14 mouse cellular contexts compared by ENCODE assay signal in genomic region chr6:43354562-43355241, GRCm38 (mm10). TPM values are rescaled to one million over a fixed set of nuclear protein-coding genes. Genes with fewer than 3 reads are reported as not detected.
DNase-seq lines count a peak whose midpoint lies in the region; ATAC-seq lines count a peak whose summit lies in the region.
"Had no signal": no experiment of that assay in that cellular context is flagged by ENCODE, and none has a peak within 500 bp of the region (broad histone marks: within the 10 kb centered on the region; RNA-seq: fewer than 3 reads in every experiment).

No protein-coding gene starts in this region.

- no peaks in the 10 kb centered on the region for H3K36me3 ChIP-seq in heart, embryonic 12.5 days
- no peaks in the 10 kb centered on the region for H3K36me3 ChIP-seq in megakaryocyte, embryonic 14.5 days (replicated peaks; ENCODE audit: low read length)
- no peaks in the 10 kb centered on the region for H3K36me3 ChIP-seq in neural tube, embryonic 13.5 days
- no peaks in the 10 kb centered on the region for H3K36me3 ChIP-seq in forebrain, embryonic 10.5 days (replicated peaks)
- H3K36me3 ChIP-seq: heart, embryonic 15.5 days; lung, embryonic 15.5 days had no signal

- no peak overlapping the region for H3K4me3 ChIP-seq in heart, embryonic 12.5 days
- H3K4me3 ChIP-seq in megakaryocyte, embryonic 14.5 days (replicated peaks), result peak overlapping the region; percentile 81
- no peak overlapping the region for H3K4me3 ChIP-seq in neural tube, embryonic 13.5 days
- H3K4me3 ChIP-seq in forebrain, embryonic 10.5 days, result no peak overlapping the region
- H3K4me3 ChIP-seq: heart, embryonic 15.5 days; left cerebral cortex, adult 2 months; lung, embryonic 15.5 days had no signal

- H3K4me1 ChIP-seq in heart, embryonic 12.5 days (replicated peaks), result peaks cover 7% of the 10 kb centered on the region; the same call in 1 of the 2 replicates
- peaks cover 28% of the 10 kb centered on the region for H3K4me1 ChIP-seq in megakaryocyte, embryonic 14.5 days
- no peaks in the 10 kb centered on the region for H3K4me1 ChIP-seq in neural tube, embryonic 13.5 days (replicated peaks)
- H3K4me1 ChIP-seq in forebrain, embryonic 10.5 days, result peaks cover 9% of the 10 kb centered on the region
- H3K4me1 ChIP-seq: heart, embryonic 15.5 days; lung, embryonic 15.5 days had no signal

- no peaks in the 10 kb centered on the region for H3K9me3 ChIP-seq in heart, embryonic 12.5 days (replicated peaks)
- no peaks in the 10 kb centered on the region for H3K9me3 ChIP-seq in megakaryocyte, embryonic 14.5 days
- H3K9me3 ChIP-seq in neural tube, embryonic 13.5 days, result no peaks in the 10 kb centered on the region
- no peaks in the 10 kb centered on the region for H3K9me3 ChIP-seq in forebrain, embryonic 10.5 days
- H3K9me3 ChIP-seq: heart, embryonic 15.5 days; lung, embryonic 15.5 days had no signal

- no peak for ATAC-seq in heart, embryonic 12.5 days (ENCODE audit: insufficient number of reproducible peaks, low FRiP score)
- ATAC-seq in megakaryocyte, adult 5-6 weeks (ENCODE audit: poor library complexity, severe bottlenecking), result no peak
- ATAC-seq in common myeloid progenitor, adult 5-6 weeks (replicated peaks; ENCODE audit: low read depth, poor library complexity, severe bottlenecking), result peak; percentile 79
- peak; percentile 71; the same call in 1 of the 2 replicates for ATAC-seq in neural tube, embryonic 13.5 days (ENCODE audit: low read depth)
- ATAC-seq in activated CD4-positive, CD25-positive, alpha-beta regulatory T cell, adult 4 months, result no peak
- ATAC-seq: forebrain, postnatal 0 days had no signal

- no peak overlapping the region for H3K9ac ChIP-seq in heart, embryonic 12.5 days
- H3K9ac ChIP-seq in neural tube, embryonic 13.5 days, result no peak overlapping the region
- H3K9ac ChIP-seq: forebrain, postnatal 0 days; heart, embryonic 15.5 days; lung, embryonic 15.5 days had no signal

- H3K4me2 ChIP-seq in heart, embryonic 12.5 days, result peak overlapping the region; percentile 32
- H3K4me2 ChIP-seq in neural tube, embryonic 13.5 days, result no peak overlapping the region
- H3K4me2 ChIP-seq: heart, embryonic 15.5 days; lung, embryonic 15.5 days had no signal

- H3K27ac ChIP-seq in heart, embryonic 12.5 days (ENCODE audit: poor library complexity, severe bottlenecking), result no peak overlapping the region
- H3K27ac ChIP-seq in neural tube, embryonic 13.5 days (replicated peaks), result no peak overlapping the region
- H3K27ac ChIP-seq in forebrain, embryonic 10.5 days, result no peak overlapping the region
- H3K27ac ChIP-seq: heart, embryonic 15.5 days; left cerebral cortex, adult 2 months; lung, embryonic 15.5 days had no signal

- no peaks in the 10 kb centered on the region for H3K27me3 ChIP-seq in heart, embryonic 12.5 days (replicated peaks)
- H3K27me3 ChIP-seq in megakaryocyte, embryonic 14.5 days (replicated peaks), result no peaks in the 10 kb centered on the region
- H3K27me3 ChIP-seq in neural tube, embryonic 13.5 days, result no peaks in the 10 kb centered on the region
- no peaks in the 10 kb centered on the region for H3K27me3 ChIP-seq in forebrain, embryonic 10.5 days (ENCODE audit: poor library complexity, severe bottlenecking)
- H3K27me3 ChIP-seq: CH12.LX; heart, embryonic 15.5 days; lung, embryonic 15.5 days had no signal

- 41% methylated on average over 9 of the region's 9 CpGs for WGBS in heart, embryonic 12.5 days
- WGBS in neural tube, embryonic 13.5 days, result 82% methylated on average over 9 of the region's 9 CpGs
- 85% methylated on average over 9 of the region's 9 CpGs for WGBS in forebrain, embryonic 10.5 days

- intact Hi-C loops in heart, postnatal 10 days (cut with DNase I), result no loop called here

- DNase-seq in heart, postnatal 10 days, result no peak
- DNase-seq in forebrain, embryonic 10.5 days (ENCODE audit: extremely low spot score, low spot score), result no peak
- DNase-seq: forebrain, postnatal 0 days; kidney, postnatal 14 days had no signal

RNA-seq across cellular contexts. Expression of gene Nobox, which starts 45.3 kb away (rescaled TPM):
- not detected in 2 replicates for polyA plus RNA-seq in heart, embryonic 12.5 days (2016; fragmentation: Nextera tagmentation; extraction: Ambion mirVana)
- not detected for total RNA-seq in heart, postnatal 10 days (2021)
- not detected in 2 replicates for polyA plus RNA-seq in megakaryocyte, embryonic 14.5 days (2012; ENCODE audit: insufficient read depth, low replicate concordance)
- total RNA-seq in megakaryocyte, adult 5-6 weeks (2015), result not detected in 2 replicates
- total RNA-seq in megakaryocyte, adult 5-6 weeks (2017), result not detected in 2 replicates
- not detected in 2 replicates for total RNA-seq in common myeloid progenitor, adult 5-6 weeks (2017)
- not detected in 2 replicates for polyA plus RNA-seq in neural tube, embryonic 13.5 days (2015; fragmentation: Nextera tagmentation; extraction: Ambion mirVana)
- polyA plus RNA-seq in activated CD4-positive, CD25-positive, alpha-beta regulatory T cell, adult 4 months (2017; shearing (Covaris generic)), result not detected
- polyA plus RNA-seq in forebrain, embryonic 10.5 days (2016; fragmentation: Nextera tagmentation; extraction: Ambion mirVana), result not detected in 2 replicates
- total RNA-seq: CH12.LX; forebrain, postnatal 0 days; left cerebral cortex, adult 2 months had no signal
- polyA plus RNA-seq: heart, embryonic 15.5 days had no signal

Comparison
In these comparisons a context has a peak if more than half of its experiments do, and no peak if none do; other contexts are left out.
1. ATAC-seq: peak in common myeloid progenitor, adult 5-6 weeks (single experiment) and neural tube, embryonic 13.5 days (single experiment); none in heart, embryonic 12.5 days (single experiment), megakaryocyte, adult 5-6 weeks (single experiment) and activated CD4-positive, CD25-positive, alpha-beta regulatory T cell, adult 4 months (single experiment).